Mouse (Mus musculus): Measurements from ENCODE around the gene Bcl2l11. TPM values are rescaled to one million over a fixed set of nuclear protein-coding genes. Genes with fewer than 3 reads are reported as not detected.

Bcl2l11 gene
- total and polyA plus RNA-seq, 2 experiments from 2014 or later, result 5.1 to 6.5 TPM

DNA sequence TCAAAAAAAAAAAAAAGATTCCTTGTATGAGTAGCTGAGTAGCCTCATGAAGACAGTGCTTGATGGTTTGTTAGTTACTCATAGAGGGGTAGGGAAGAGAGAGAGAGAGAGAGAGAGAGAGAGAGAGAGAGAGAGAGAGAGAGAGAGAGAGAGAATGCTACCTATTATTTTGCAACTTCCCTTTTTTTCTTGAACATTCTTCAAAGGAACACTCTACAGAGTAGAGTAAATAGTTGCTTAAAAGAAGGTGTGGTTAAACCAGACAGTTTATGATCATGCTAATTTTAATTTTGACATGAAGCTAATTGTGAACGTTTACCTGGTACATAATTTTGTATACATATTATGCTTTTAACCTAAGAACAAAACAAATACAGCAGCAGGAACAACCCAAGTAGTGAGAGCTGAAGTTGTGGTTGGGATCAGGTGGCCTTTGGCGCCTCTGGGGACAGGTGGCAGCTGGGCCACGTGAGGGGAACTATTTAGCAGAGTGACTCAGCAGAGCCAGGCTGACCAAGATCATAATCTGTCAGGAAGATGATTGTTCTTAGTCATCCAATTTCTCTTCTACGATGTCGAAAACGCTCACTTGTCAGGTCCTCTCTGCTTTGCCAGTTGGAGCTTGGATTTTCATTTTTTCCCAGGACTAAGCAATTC, 78.0 kb downstream of the Bcl2l11 start:
- Histone ChIP-seq H3K27me3 (ENCODE audit: insufficient read depth, low read length) (no peaks in the 10 kb centered on the region), H3K27ac (ENCODE audit: low read depth, low read length) (no peak overlapping the region), H3K4me1 (ENCODE audit: insufficient read depth, low read length) (no peaks in the 10 kb centered on the region), H3K9me3 (ENCODE audit: low read length) (no peaks in the 10 kb centered on the region), H3K4me3 (ENCODE audit: low read depth, low read length) (no peak overlapping the region), H3K36me3 (ENCODE audit: insufficient read depth, low read length) (no peaks in the 10 kb centered on the region), H3K9ac (replicated peaks; ENCODE audit: low read length, poor library complexity, severe bottlenecking) (no peak overlapping the region), H3K4me2 (ENCODE audit: low read depth, low read length, poor library complexity, severe bottlenecking) (no peak overlapping the region)
- WGBS, result 91% methylated on average over 6 of the region's 6 CpGs
- no peak for TF ChIP-seq CTCF (IDR thresholded peaks at IDR 0.05)
- DNase-seq (ENCODE audit: low spot score), result no peak
- ATAC-seq (ENCODE audit: low FRiP score), result no peak

- Histone ChIP-seq H3K27ac (ENCODE audit: low read depth, low read length) (no peak overlapping the region), H3K27me3 (ENCODE audit: insufficient read depth, low read length) (0 out of 2 replicates have a peak, but pooled peaks cover 3% of the 10 kb centered on the region), H3K9ac (replicated peaks; ENCODE audit: low read length, poor library complexity, severe bottlenecking) (no peak overlapping the region), H3K4me3 (ENCODE audit: low read depth, low read length) (no peak overlapping the region), H3K36me3 (ENCODE audit: insufficient read depth, low read length) (no peaks in the 10 kb centered on the region), H3K4me1 (ENCODE audit: insufficient read depth, low read length) (peaks cover 6% of the 10 kb centered on the region; the same call in 1 of the 2 replicates), H3K9me3 (ENCODE audit: low read length) (no peaks in the 10 kb centered on the region), H3K4me2 (ENCODE audit: low read depth, low read length, poor library complexity, severe bottlenecking) (no peak overlapping the region)
- 91% methylated on average over 1 of the region's 1 CpGs for WGBS
- DNase-seq (ENCODE audit: low spot score) (peak; percentile 17), ATAC-seq (ENCODE audit: low FRiP score) (no peak)
- TF ChIP-seq CTCF (IDR thresholded peaks at IDR 0.05), result no peak
Measured at GRCm38 (mm10) chr2:128208541-128208940, 82.7 kb downstream of the Bcl2l11 start.

GRCm38 (mm10) chr2:128209841-128210329, 84.0 kb downstream of the Bcl2l11 start:
- no peak for TF ChIP-seq CTCF (IDR thresholded peaks at IDR 0.05)
- no peak overlapping the region for H3K27ac ChIP-seq (ENCODE audit: low read depth, low read length)
- 0 out of 2 replicates have a peak, but pooled peaks cover 3% of the 10 kb centered on the region for H3K27me3 ChIP-seq (ENCODE audit: insufficient read depth, low read length)
- ATAC-seq (ENCODE audit: low FRiP score), result no peak
- H3K4me2 ChIP-seq (ENCODE audit: low read depth, low read length, poor library complexity, severe bottlenecking), result no peak overlapping the region
- no peak overlapping the region for H3K9ac ChIP-seq (replicated peaks; ENCODE audit: low read length, poor library complexity, severe bottlenecking)
- no peaks in the 10 kb centered on the region for H3K9me3 ChIP-seq (ENCODE audit: low read length)
- no peak overlapping the region for H3K4me3 ChIP-seq (ENCODE audit: low read depth, low read length)
- peaks cover 6% of the 10 kb centered on the region; the same call in 1 of the 2 replicates for H3K4me1 ChIP-seq (ENCODE audit: insufficient read depth, low read length)
- DNase-seq (ENCODE audit: low spot score), result no peak
- WGBS, result 65% methylated on average over 2 of the region's 2 CpGs
- H3K36me3 ChIP-seq (ENCODE audit: insufficient read depth, low read length), result no peaks in the 10 kb centered on the region

DNA sequence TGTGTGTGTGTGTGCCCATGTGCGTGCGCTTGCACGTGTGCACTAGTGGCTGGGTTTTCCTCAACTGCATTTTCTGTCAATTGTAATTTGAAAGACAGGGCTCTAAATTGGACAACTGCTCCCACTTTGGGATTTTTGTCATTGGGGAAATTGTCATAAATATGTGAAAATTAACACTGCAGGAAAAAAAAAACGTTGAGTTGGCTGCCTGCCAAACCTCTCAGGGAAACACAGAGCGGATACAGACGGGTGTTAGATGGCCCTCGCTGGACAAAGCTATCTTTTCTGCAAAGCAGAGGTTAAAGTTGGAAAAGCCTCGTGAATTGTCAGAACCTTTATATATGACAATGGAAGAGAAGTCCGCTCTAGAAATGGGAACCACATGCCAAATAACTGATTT, 84.5 kb downstream of the Bcl2l11 start:
- Histone ChIP-seq H3K9me3 (ENCODE audit: low read length) (no peaks in the 10 kb centered on the region), H3K4me3 (ENCODE audit: low read depth, low read length) (no peak overlapping the region), H3K4me1 (ENCODE audit: insufficient read depth, low read length) (peaks cover 6% of the 10 kb centered on the region; the same call in 1 of the 2 replicates), H3K27ac (ENCODE audit: low read depth, low read length) (no peak overlapping the region), H3K27me3 (ENCODE audit: insufficient read depth, low read length) (0 out of 2 replicates have a peak, but pooled peaks cover 3% of the 10 kb centered on the region), H3K4me2 (ENCODE audit: low read depth, low read length, poor library complexity, severe bottlenecking) (no peak overlapping the region), H3K36me3 (ENCODE audit: insufficient read depth, low read length) (no peaks in the 10 kb centered on the region), H3K9ac (replicated peaks; ENCODE audit: low read length, poor library complexity, severe bottlenecking) (no peak overlapping the region)
- ATAC-seq (ENCODE audit: low FRiP score) (no peak), DNase-seq (ENCODE audit: low spot score) (no peak)
- TF ChIP-seq CTCF (IDR thresholded peaks at IDR 0.05), result no peak
- WGBS, result 39% methylated on average over 9 of the region's 9 CpGs

- Histone ChIP-seq H3K36me3 (ENCODE audit: insufficient read depth, low read length) (no peaks in the 10 kb centered on the region), H3K27me3 (ENCODE audit: insufficient read depth, low read length) (0 out of 2 replicates have a peak, but pooled peaks cover 3% of the 10 kb centered on the region), H3K4me1 (ENCODE audit: insufficient read depth, low read length) (peaks cover 6% of the 10 kb centered on the region; the same call in 1 of the 2 replicates), H3K4me3 (ENCODE audit: low read depth, low read length) (no peak overlapping the region), H3K9ac (replicated peaks; ENCODE audit: low read length, poor library complexity, severe bottlenecking) (no peak overlapping the region), H3K4me2 (ENCODE audit: low read depth, low read length, poor library complexity, severe bottlenecking) (peak overlapping the region; percentile 16; the same call in 1 of the 2 replicates), H3K9me3 (ENCODE audit: low read length) (no peaks in the 10 kb centered on the region), H3K27ac (ENCODE audit: low read depth, low read length) (no peak overlapping the region)
- DNase-seq (ENCODE audit: low spot score) (no peak), ATAC-seq (ENCODE audit: low FRiP score) (peak; percentile 38)
- TF ChIP-seq CTCF (IDR thresholded peaks at IDR 0.05), result no peak
- WGBS, result 14% methylated on average over 19 of the region's 19 CpGs
Measured at GRCm38 (mm10) chr2:128211022-128211880, 85.4 kb downstream of the Bcl2l11 start.

Measured in midbrain, postnatal 0 days (tissue).